Mouse (Mus musculus) left cerebral cortex, postnatal 25 days (tissue): ENCODE measurements at regions not wholly inside any gene's neighbourhood (a gene's known extent, or its start where the extent isn't known, plus 50 kb on each side); places are given as distances from the start of the nearest gene placed in this dataset.
A peak's percentile ranks its signal among the peaks of the same experiment; 100 is the strongest.

Source experiments
- DNase-seq, 2 experiments: peaks; one replicate each; pipeline ENCODE4 v3.0.0; 2022; ENCODE audit warnings: low spot score in 2 of 2, mixed read lengths in 1 of 2
- intact Hi-C: fragments of 180-260 bp; cut with DNase I; formaldehyde crosslinking; loops from one replicate; pipeline ENCODE4 v1.15.1; 2025

GRCm38 (mm10) chr4:103421541-103421951, 107.9 kb downstream of the Oma1 start:
- DNase-seq, result no peak
- intact Hi-C loops, result no loop called here

- intact Hi-C loops, result no loop called here
- DNase-seq, result no peak
These were observed 127.8 kb downstream of the Oma1 start for GRCm38 (mm10) chr4:103441383-103441782.

GRCm38 (mm10) chr4:103441955-103442354, 128.3 kb downstream of the Oma1 start:
- intact Hi-C loops, result no loop called here

GRCm38 (mm10) chr4:103449276-103449675, 135.7 kb downstream of the Oma1 start:
- DNase-seq, result no peak
- intact Hi-C loops, result no loop called here

More at GRCm38 (mm10) chr4:103441955-103442354, 128.3 kb downstream of the Oma1 start:
- DNase-seq, result no peak

- intact Hi-C loops, result no loop called here
- no peak for DNase-seq
These were observed 136.5 kb downstream of the Oma1 start for GRCm38 (mm10) chr4:103450121-103450520.

GRCm38 (mm10) chr4:103455458-103455857, 141.8 kb downstream of the Oma1 start:
- intact Hi-C loops, result no loop called here
- DNase-seq, result no peak

- no peak for DNase-seq
- intact Hi-C loops, result no loop called here
These were observed 152.5 kb downstream of the Oma1 start for GRCm38 (mm10) chr4:103466019-103466589.

GRCm38 (mm10) chr4:103475596-103475995, 143.6 kb upstream of the Dab1 start:
- intact Hi-C loops, result no loop called here
- DNase-seq, result peak in 1 of 2 experiments; percentile 66

GRCm38 (mm10) chr4:103486140-103486965, 132.8 kb upstream of the Dab1 start:
- DNase-seq, result no peak
- intact Hi-C loops, result no loop called here

GRCm38 (mm10) chr4:103508435-103508834, 110.7 kb upstream of the Dab1 start:
- intact Hi-C loops, result no loop called here

GRCm38 (mm10) chr4:103512901-103513300, 106.3 kb upstream of the Dab1 start:
- DNase-seq, result no peak
- intact Hi-C loops, result no loop called here

More at GRCm38 (mm10) chr4:103508435-103508834, 110.7 kb upstream of the Dab1 start:
- DNase-seq, result peak; percentile 25 to 47

GRCm38 (mm10) chr4:103521870-103522609, 97.1 kb upstream of the Dab1 start:
- DNase-seq, result no peak
- intact Hi-C loops, result no loop called here

- no peak for DNase-seq
- intact Hi-C loops, result no loop called here
These were observed 82.5 kb upstream of the Dab1 start for GRCm38 (mm10) chr4:103536534-103537265.

GRCm38 (mm10) chr4:103540960-103541359, 78.2 kb upstream of the Dab1 start:
- intact Hi-C loops, result loop anchor here (10.0 kb wide), 1 partner anchor 264 kb away; no protein-coding TSS in a partner anchor

GRCm38 (mm10) chr4:103547297-103547696, 71.9 kb upstream of the Dab1 start:
- DNase-seq, result peak in 1 of 2 experiments; percentile 47
- intact Hi-C loops, result loop anchor here (10.0 kb wide), 1 partner anchor 258 kb away; no protein-coding TSS in a partner anchor

More at GRCm38 (mm10) chr4:103540960-103541359, 78.2 kb upstream of the Dab1 start:
- DNase-seq, result peak in 1 of 2 experiments; percentile 57

GRCm38 (mm10) chr4:103552476-103552875, 66.7 kb upstream of the Dab1 start:
- peak in 1 of 2 experiments; percentile 47 for DNase-seq
- intact Hi-C loops, result no loop called here

- intact Hi-C loops, result no loop called here
- peak in 1 of 2 experiments; percentile 55 for DNase-seq
These were observed 66.0 kb upstream of the Dab1 start for GRCm38 (mm10) chr4:103553188-103553587.

GRCm38 (mm10) chr4:103554597-103554996, 64.6 kb upstream of the Dab1 start:
- no peak for DNase-seq
- intact Hi-C loops, result no loop called here
